Mouse (Mus musculus) stomach, embryonic 15.5 days (tissue): ENCODE data around the gene Prrx1. TPM values are rescaled to one million over a fixed set of nuclear protein-coding genes. Genes with fewer than 3 reads are reported as not detected.

ENCODE experiments used
- ATAC-seq: fragments of 200-750 bp; cut with Nextera tagmentation; 2 replicates; pipeline ENCODE4 v1.8.0; 2017; ENCODE audit warnings: low read depth, moderate number of reproducible peaks, moderate TSS enrichment; ENCODE audit not compliant: insufficient read depth, low FRiP score
- H3K27ac ChIP-seq: fragments of 300-500 bp; sonication (generic); 2 replicates; pipeline ENCODE4 v1.5.1; 2015; ENCODE audit warnings: mild to moderate bottlenecking, inconsistent platforms
- H3K27me3 ChIP-seq: fragments of 300-500 bp; sonication (generic); replicated peaks from 2 replicates; pipeline ENCODE4 v1.6.1; 2015; ENCODE audit warnings: inconsistent platforms
- H3K36me3 ChIP-seq: fragments of 300-500 bp; sonication (generic); 2 replicates; pipeline ENCODE4 v1.6.1; 2015; ENCODE audit warnings: inconsistent platforms
- H3K4me1 ChIP-seq: fragments of 300-500 bp; sonication (generic); 2 replicates; pipeline ENCODE4 v1.6.1; 2015; ENCODE audit warnings: inconsistent platforms
- H3K4me2 ChIP-seq: fragments of 300-500 bp; sonication (generic); 2 replicates; pipeline ENCODE4 v1.6.1; 2015; ENCODE audit warnings: mild to moderate bottlenecking, inconsistent platforms
- H3K4me3 ChIP-seq: fragments of 300-500 bp; sonication (generic); replicated peaks from 2 replicates; pipeline ENCODE4 v1.5.1; 2015; ENCODE audit warnings: inconsistent platforms
- H3K9ac ChIP-seq: fragments of 300-500 bp; sonication (generic); 2 replicates; pipeline ENCODE4 v1.6.1; 2015; ENCODE audit warnings: inconsistent platforms
- H3K9me3 ChIP-seq: fragments of 300-500 bp; sonication (generic); 2 replicates; pipeline ENCODE4 v1.6.1; 2016; ENCODE audit warnings: inconsistent platforms
- WGBS: fragments of 180-500 bp; shearing (Covaris S2); methylation state at CpG from one replicate; pipeline ENCODE4 v1.1.7; 2015; 5-methylcytosine and 5-hydroxymethylcytosine counted together
- polyA plus RNA-seq: library from polyadenylated mRNA; unstranded; fragments of >200 nt; fragmentation: Nextera tagmentation; extraction: Ambion mirVana; gene quantifications from 2 replicates; pipeline ENCODE4 v1.2.1, GENCODE M21; 2015

Prrx1 gene
- polyA plus RNA-seq: 6.4 and 6.9 TPM in 2 replicates

GRCm38 (mm10) chr1:163313101-163313773 lies at the start of gene Prrx1:
Gene Prrx1 (minus strand): TSS chr1:163313710.
- Histone ChIP-seq H3K4me2 (peak within 1 kb of the TSS; percentile 92), H3K9me3 (no peaks in the 10 kb centered on the region), H3K27ac (peak within 1 kb of the TSS; percentile 49; the same call in 1 of the 2 replicates), H3K9ac (no peak within 1 kb of the TSS), H3K27me3 (peaks cover 43% of the 10 kb centered on the region), H3K36me3 (no peaks in the 10 kb centered on the region), H3K4me1 (peaks cover 22% of the 10 kb centered on the region), H3K4me3 (peak within 1 kb of the TSS; percentile 54)
- WGBS: 2% methylated on average over 17 of the region's 17 CpGs
- ATAC-seq: no peak

GRCm38 (mm10) chr1:163362202-163362601 lies 48.7 kb upstream of the Prrx1 start:
- Histone ChIP-seq H3K4me3 (no peak overlapping the region), H3K4me1 (no peaks in the 10 kb centered on the region), H3K9me3 (no peaks in the 10 kb centered on the region), H3K27ac (peak overlapping the region; percentile 35; the same call in 1 of the 2 replicates), H3K9ac (no peak overlapping the region), H3K36me3 (no peaks in the 10 kb centered on the region), H3K27me3 (no peaks in the 10 kb centered on the region), H3K4me2 (no peak overlapping the region)
- WGBS: 66% methylated on average over 8 of the region's 8 CpGs
- ATAC-seq: no peak

GRCm38 (mm10) chr1:163361376-163361775 lies 47.9 kb upstream of the Prrx1 start:
- H3K4me2 ChIP-seq: no peak overlapping the region
- peak overlapping the region; percentile 44; the same call in 1 of the 2 replicates for H3K27ac ChIP-seq
- WGBS: 54% methylated on average over 5 of the region's 5 CpGs
- no peak overlapping the region for H3K4me3 ChIP-seq
- no peaks in the 10 kb centered on the region for H3K9me3 ChIP-seq
- H3K36me3 ChIP-seq: no peaks in the 10 kb centered on the region
- no peak; the same call in 1 of the 2 replicates for ATAC-seq
- no peaks in the 10 kb centered on the region for H3K4me1 ChIP-seq
- H3K9ac ChIP-seq: no peak overlapping the region
- H3K27me3 ChIP-seq: no peaks in the 10 kb centered on the region

GRCm38 (mm10) chr1:163360796-163361195 lies 47.3 kb upstream of the Prrx1 start:
- Histone ChIP-seq H3K4me2 (no peak overlapping the region), H3K4me1 (no peaks in the 10 kb centered on the region), H3K27ac (peak overlapping the region; percentile 44; the same call in 1 of the 2 replicates), H3K9ac (no peak overlapping the region), H3K36me3 (no peaks in the 10 kb centered on the region), H3K27me3 (no peaks in the 10 kb centered on the region), H3K9me3 (no peaks in the 10 kb centered on the region), H3K4me3 (no peak overlapping the region)
- ATAC-seq: no peak
- 33% methylated on average over 6 of the region's 6 CpGs for WGBS

- ATAC-seq: no peak
- Histone ChIP-seq H3K36me3 (no peaks in the 10 kb centered on the region), H3K4me2 (no peak overlapping the region), H3K9ac (no peak overlapping the region), H3K27ac (no peak overlapping the region), H3K4me1 (no peaks in the 10 kb centered on the region), H3K9me3 (no peaks in the 10 kb centered on the region), H3K27me3 (no peaks in the 10 kb centered on the region), H3K4me3 (no peak overlapping the region)
- WGBS: 76% methylated on average over 3 of the region's 3 CpGs
Observed at GRCm38 (mm10) chr1:163359521-163359920, 46.0 kb upstream of the Prrx1 start.

- Histone ChIP-seq H3K4me1 (no peaks in the 10 kb centered on the region), H3K27ac (no peak overlapping the region), H3K9ac (no peak overlapping the region), H3K36me3 (no peaks in the 10 kb centered on the region), H3K4me2 (no peak overlapping the region), H3K9me3 (no peaks in the 10 kb centered on the region), H3K27me3 (no peaks in the 10 kb centered on the region), H3K4me3 (no peak overlapping the region)
- WGBS: 33% methylated on average over 7 of the region's 7 CpGs
- ATAC-seq: no peak
Observed at GRCm38 (mm10) chr1:163358165-163358564, 44.7 kb upstream of the Prrx1 start.

GRCm38 (mm10) chr1:163357733-163358132 lies 44.2 kb upstream of the Prrx1 start:
- Histone ChIP-seq H3K36me3 (no peaks in the 10 kb centered on the region), H3K27ac (no peak overlapping the region), H3K9me3 (no peaks in the 10 kb centered on the region), H3K4me1 (no peaks in the 10 kb centered on the region), H3K27me3 (no peaks in the 10 kb centered on the region), H3K9ac (no peak overlapping the region), H3K4me2 (no peak overlapping the region), H3K4me3 (no peak overlapping the region)
- no peak for ATAC-seq
- 36% methylated on average over 6 of the region's 6 CpGs for WGBS

- Histone ChIP-seq H3K4me2 (no peak overlapping the region), H3K4me3 (no peak overlapping the region), H3K27me3 (no peaks in the 10 kb centered on the region), H3K9me3 (no peaks in the 10 kb centered on the region), H3K36me3 (no peaks in the 10 kb centered on the region), H3K27ac (no peak overlapping the region), H3K9ac (no peak overlapping the region), H3K4me1 (no peaks in the 10 kb centered on the region)
- WGBS: 63% methylated on average over 4 of the region's 4 CpGs
- no peak for ATAC-seq
Observed at GRCm38 (mm10) chr1:163356167-163356566, 42.7 kb upstream of the Prrx1 start.

GRCm38 (mm10) chr1:163355626-163356156 lies 42.2 kb upstream of the Prrx1 start:
- WGBS: 32% methylated on average over 3 of the region's 3 CpGs
- no peaks in the 10 kb centered on the region for H3K27me3 ChIP-seq
- no peak overlapping the region for H3K4me3 ChIP-seq
- H3K4me1 ChIP-seq: no peaks in the 10 kb centered on the region
- no peaks in the 10 kb centered on the region for H3K9me3 ChIP-seq
- no peak overlapping the region for H3K4me2 ChIP-seq
- no peaks in the 10 kb centered on the region for H3K36me3 ChIP-seq
- ATAC-seq: no peak
- no peak overlapping the region for H3K9ac ChIP-seq
- H3K27ac ChIP-seq: no peak overlapping the region

GRCm38 (mm10) chr1:163350988-163351387 lies 37.5 kb upstream of the Prrx1 start:
- no peak overlapping the region for H3K4me2 ChIP-seq
- H3K36me3 ChIP-seq: no peaks in the 10 kb centered on the region
- no peaks in the 10 kb centered on the region for H3K27me3 ChIP-seq
- no peak for ATAC-seq
- H3K27ac ChIP-seq: no peak overlapping the region
- H3K4me1 ChIP-seq: no peaks in the 10 kb centered on the region
- H3K9me3 ChIP-seq: no peaks in the 10 kb centered on the region
- H3K4me3 ChIP-seq: no peak overlapping the region
- WGBS: 77% methylated on average over 3 of the region's 3 CpGs
- no peak overlapping the region for H3K9ac ChIP-seq

- 75% methylated on average over 5 of the region's 5 CpGs for WGBS
- H3K36me3 ChIP-seq: no peaks in the 10 kb centered on the region
- no peak for ATAC-seq
- H3K4me2 ChIP-seq: no peak overlapping the region
- no peak overlapping the region for H3K4me3 ChIP-seq
- no peaks in the 10 kb centered on the region for H3K4me1 ChIP-seq
- no peak overlapping the region for H3K9ac ChIP-seq
- H3K27ac ChIP-seq: no peak overlapping the region
- H3K9me3 ChIP-seq: no peaks in the 10 kb centered on the region
- H3K27me3 ChIP-seq: no peaks in the 10 kb centered on the region
Observed at GRCm38 (mm10) chr1:163345541-163345940, 32.0 kb upstream of the Prrx1 start.

- H3K9me3 ChIP-seq: no peaks in the 10 kb centered on the region
- H3K4me2 ChIP-seq: no peak overlapping the region
- no peaks in the 10 kb centered on the region for H3K27me3 ChIP-seq
- 27% methylated on average over 1 of the region's 1 CpGs for WGBS
- no peak overlapping the region for H3K9ac ChIP-seq
- no peak overlapping the region for H3K27ac ChIP-seq
- no peaks in the 10 kb centered on the region for H3K36me3 ChIP-seq
- no peak overlapping the region for H3K4me3 ChIP-seq
- H3K4me1 ChIP-seq: no peaks in the 10 kb centered on the region
- ATAC-seq: no peak
Observed at GRCm38 (mm10) chr1:163344931-163345330, 31.4 kb upstream of the Prrx1 start.
